Mouse (Mus musculus) gastrocnemius, adult 2 months (tissue): Measurements from ENCODE around the gene Bmp5. TPM values are rescaled to one million over a fixed set of nuclear protein-coding genes. Genes with fewer than 3 reads are reported as not detected.
"Not testable (repeated sequence)": the region's sequence is repeated elsewhere in the genome, so short reads cannot be mapped to it uniquely, and the experiment has no call there.

Source experiments
- DNase-seq: peaks from one replicate; pipeline ENCODE4 v3.0.0; 2022
- H3K27ac ChIP-seq: fragments of 200-600 bp; 2 replicates; pipeline ENCODE4 v1.8.1; 2022; ENCODE audit warnings: mild to moderate bottlenecking
- H3K4me3 ChIP-seq: fragments of 200-600 bp; 2 replicates; pipeline ENCODE4 v1.8.1; 2022; ENCODE audit warnings: mild to moderate bottlenecking, moderate library complexity
- CTCF ChIP-seq: fragments of 200-600 bp; IDR thresholded peaks from 2 replicates; pipeline ENCODE4 v1.8.1; 2022; ENCODE audit warnings: antibody characterized with exemption, mild to moderate bottlenecking, moderate library complexity
- intact Hi-C: fragments of 180-260 bp; cut with DNase I; formaldehyde crosslinking; loops from one replicate; pipeline ENCODE4 v1.15.1; 2025
- total RNA-seq, 2 experiments: library from RNA; stranded (reverse); gene quantifications; 2 replicates each; pipeline ENCODE4 v1.2.3; 2021

Gene Bmp5
- total RNA-seq, 2 experiments from 2014 or later, result 1.6 to 3.3 TPM

DNA sequence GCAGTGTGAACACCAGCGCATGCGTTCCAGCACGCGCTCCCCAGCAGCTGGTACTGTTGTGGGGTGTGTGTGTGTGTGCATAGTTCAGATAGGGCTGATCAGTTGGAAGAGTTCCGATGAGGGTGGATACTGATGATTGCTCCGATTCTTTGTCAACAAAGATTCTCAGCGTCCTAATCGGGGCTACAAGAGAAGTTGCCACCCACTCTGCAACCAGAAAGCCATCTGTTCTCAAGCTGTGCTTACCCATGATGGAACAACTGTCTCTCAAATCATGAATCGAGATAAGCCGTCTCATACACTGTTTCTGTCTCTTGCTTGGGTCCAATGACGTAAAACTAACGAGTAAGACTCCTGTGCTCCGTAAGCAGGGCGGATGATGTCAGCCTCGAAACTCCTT lies 12.0 kb downstream of the Bmp5 start:
- DNase-seq, result no peak
- Histone ChIP-seq H3K27ac (no peak overlapping the region), H3K4me3 (no peak overlapping the region)
- no peak for TF ChIP-seq CTCF
- intact Hi-C loops, result no loop called here

- intact Hi-C loops, result no loop called here
- Histone ChIP-seq H3K4me3 (no peak overlapping the region), H3K27ac (no peak overlapping the region)
- no peak for TF ChIP-seq CTCF
- no peak for DNase-seq
Observed at GRCm38 (mm10) chr9:75789879-75790428, 14.8 kb downstream of the Bmp5 start.

DNA sequence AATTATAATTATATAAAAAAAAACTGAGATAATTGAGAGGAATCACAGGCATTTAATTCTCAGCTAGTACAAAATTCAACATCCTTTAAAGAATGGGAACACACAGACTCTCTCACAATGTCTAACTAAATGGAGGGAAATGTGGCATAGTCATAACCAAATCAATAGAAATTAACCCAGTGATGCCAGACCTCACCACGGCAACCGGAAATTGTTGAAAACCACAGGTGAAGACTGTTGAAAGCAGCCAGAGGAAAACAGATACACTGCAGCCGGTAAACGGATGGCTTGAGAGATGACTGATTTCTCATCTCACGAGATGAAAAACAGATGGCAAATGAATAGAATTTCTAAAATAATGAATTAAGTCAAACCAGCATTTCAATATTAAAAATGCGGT lies 29.8 kb downstream of the Bmp5 start:
- no peak overlapping the region for H3K4me3 ChIP-seq
- TF ChIP-seq CTCF, result no peak
- intact Hi-C loops, result no loop called here
- no peak for DNase-seq
- H3K27ac ChIP-seq, result no peak overlapping the region

DNA sequence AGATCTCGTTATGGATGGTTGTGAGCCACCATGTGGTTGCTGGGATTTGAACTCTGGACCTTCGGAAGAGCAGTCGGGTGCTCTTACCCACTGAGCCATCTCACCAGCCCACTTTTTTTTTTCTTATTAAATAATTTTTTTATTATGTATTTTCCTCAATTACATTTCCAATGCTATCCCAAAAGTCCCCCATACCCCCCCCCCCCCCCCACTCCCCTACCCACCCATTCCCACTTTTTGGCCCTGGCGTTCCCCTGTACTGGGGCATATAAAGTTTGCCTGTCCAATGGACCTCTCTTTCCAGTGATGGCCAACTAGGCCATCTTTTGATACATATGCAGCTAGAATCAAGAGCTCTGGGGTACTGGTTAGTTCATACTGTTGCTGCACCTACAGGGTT lies 33.0 kb downstream of the Bmp5 start:
- DNase-seq, intact Hi-C loops, H3K4me3 ChIP-seq, H3K27ac ChIP-seq: not testable (repeated sequence)

GRCm38 (mm10) chr9:75808659-75809058 lies 33.5 kb downstream of the Bmp5 start:
- no peak for TF ChIP-seq CTCF
- DNase-seq, result no peak
- no peak overlapping the region for H3K4me3 ChIP-seq
- H3K27ac ChIP-seq, result no peak overlapping the region
- intact Hi-C loops, result no loop called here

DNA sequence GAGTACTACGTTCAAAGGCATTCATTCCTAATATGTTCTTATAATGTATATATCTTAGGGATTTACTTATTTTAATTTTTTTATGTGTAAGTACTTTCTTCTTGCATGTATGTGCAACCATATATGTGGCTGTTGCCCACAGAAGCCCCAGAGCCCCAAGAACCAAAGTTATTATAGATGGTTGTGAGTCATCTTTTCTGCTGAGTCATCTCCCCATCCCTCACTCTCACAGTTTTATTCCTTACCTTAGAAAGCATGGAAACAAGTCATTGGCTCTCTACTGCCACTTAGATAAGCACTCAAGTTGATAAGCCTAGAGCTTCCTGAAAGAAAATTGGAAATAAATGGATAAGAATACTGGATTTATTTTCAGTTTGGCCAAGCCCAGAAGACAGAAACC lies 40.0 kb downstream of the Bmp5 start:
- intact Hi-C loops, result no loop called here
- no peak for TF ChIP-seq CTCF
- DNase-seq, result no peak
- H3K27ac ChIP-seq, result no peak overlapping the region
- H3K4me3 ChIP-seq, result no peak overlapping the region

- no peak for DNase-seq
- intact Hi-C loops, result no loop called here
- Histone ChIP-seq H3K4me3 (no peak overlapping the region), H3K27ac (no peak overlapping the region)
- no peak for TF ChIP-seq CTCF
Observed at GRCm38 (mm10) chr9:75818400-75818799, 43.2 kb downstream of the Bmp5 start.

DNA sequence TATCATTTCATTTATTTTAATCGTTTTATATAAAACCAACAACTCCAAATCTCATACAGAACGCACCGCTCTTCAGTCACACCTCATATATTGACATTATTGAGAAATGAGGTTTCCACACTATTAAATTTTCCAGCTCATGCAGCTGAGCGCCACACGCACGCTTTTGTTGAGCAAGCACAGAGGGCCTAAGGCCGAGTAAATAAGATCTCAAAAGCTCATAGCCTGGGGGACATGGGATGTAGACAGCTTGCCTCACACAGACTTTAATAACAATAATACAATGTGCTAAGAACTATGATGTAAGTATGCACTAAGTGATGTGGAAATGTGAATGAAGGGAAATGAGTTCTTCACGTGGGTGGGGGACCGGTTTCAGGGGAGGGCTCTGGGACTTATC lies 57.3 kb downstream of the Bmp5 start:
- no peak for TF ChIP-seq CTCF
- intact Hi-C loops, result no loop called here

GRCm38 (mm10) chr9:75833189-75833732 lies 58.1 kb downstream of the Bmp5 start:
- DNase-seq, result no peak
- Histone ChIP-seq H3K27ac (no peak overlapping the region), H3K4me3 (no peak overlapping the region)
- intact Hi-C loops, result no loop called here
- TF ChIP-seq CTCF, result no peak

More for the DNA sequence above, 57.3 kb downstream of the Bmp5 start:
- no peak for DNase-seq
- no peak overlapping the region for H3K4me3 ChIP-seq
- no peak overlapping the region for H3K27ac ChIP-seq

DNA sequence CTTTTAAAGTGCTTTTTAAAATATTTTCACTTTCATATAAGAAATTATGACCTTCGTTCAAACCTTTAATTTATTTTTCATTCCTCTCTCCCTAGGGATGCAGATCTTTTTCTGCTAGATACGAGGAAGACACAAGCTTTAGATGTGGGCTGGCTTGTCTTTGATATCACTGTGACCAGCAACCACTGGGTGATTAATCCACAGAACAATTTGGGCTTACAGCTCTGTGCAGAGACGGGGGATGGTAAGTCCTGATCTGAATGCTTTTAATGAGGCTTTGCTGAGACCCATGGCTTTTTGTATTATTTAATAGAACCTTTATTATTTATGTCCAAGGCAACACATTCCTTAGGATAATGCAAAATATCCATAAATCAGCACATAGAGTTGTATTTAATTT lies 64.3 kb downstream of the Bmp5 start:
- no peak for TF ChIP-seq CTCF
- intact Hi-C loops, result no loop called here
- Histone ChIP-seq H3K27ac (peak overlapping the region; percentile 21; the same call in 1 of the 2 replicates), H3K4me3 (no peak overlapping the region)
- no peak for DNase-seq

DNA sequence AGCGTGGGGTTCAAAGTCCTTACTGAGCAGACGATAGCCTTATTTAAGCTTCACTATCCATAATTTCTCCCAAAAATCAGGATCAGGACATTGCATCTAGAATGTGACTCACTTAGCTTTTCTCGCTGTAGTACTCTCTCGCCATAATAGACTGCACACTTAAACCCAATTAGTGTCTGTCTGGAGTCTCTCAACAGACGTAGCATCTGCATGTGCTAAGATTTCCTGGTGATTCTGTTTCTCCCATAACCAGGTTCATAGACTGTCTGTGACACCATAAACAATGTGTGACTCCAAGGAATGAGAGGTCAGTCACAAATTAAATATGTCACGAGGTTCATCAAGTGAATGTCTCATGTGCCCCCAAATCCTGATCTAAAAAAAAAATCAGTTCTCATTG lies 65.7 kb downstream of the Bmp5 start:
- TF ChIP-seq CTCF, result no peak
- Histone ChIP-seq H3K4me3 (no peak overlapping the region), H3K27ac (no peak overlapping the region)
- intact Hi-C loops, result no loop called here
- DNase-seq, result no peak

DNA sequence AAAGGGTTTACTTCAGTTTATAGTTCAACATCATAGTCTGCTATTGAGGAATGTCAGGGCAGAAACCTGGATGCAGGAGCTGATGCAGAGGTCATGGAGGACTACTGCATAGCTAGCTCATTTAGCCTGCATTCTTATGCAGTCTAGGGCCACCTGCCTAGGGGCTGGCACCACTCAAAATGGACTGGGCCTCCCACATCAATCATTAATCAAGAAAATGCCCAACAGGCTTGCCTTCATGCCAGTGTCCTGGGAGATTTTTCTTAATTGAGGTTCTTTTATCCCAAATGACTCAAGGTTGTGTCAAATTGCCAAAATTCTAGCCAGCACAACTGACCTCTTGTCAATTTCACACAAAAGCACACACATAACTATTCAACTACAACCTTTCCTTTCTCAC lies 70.8 kb downstream of the Bmp5 start:
- TF ChIP-seq CTCF, result no peak
- Histone ChIP-seq H3K27ac (no peak overlapping the region), H3K4me3 (no peak overlapping the region)
- intact Hi-C loops, result no loop called here
- no peak for DNase-seq

GRCm38 (mm10) chr9:75850670-75851228 lies 75.6 kb downstream of the Bmp5 start:
- no peak for DNase-seq
- no peak for TF ChIP-seq CTCF
- intact Hi-C loops, result no loop called here
- Histone ChIP-seq H3K27ac (no peak overlapping the region), H3K4me3 (no peak overlapping the region)

- Histone ChIP-seq H3K4me3 (no peak overlapping the region), H3K27ac (peak overlapping the region; percentile 66)
- intact Hi-C loops, result no loop called here
- TF ChIP-seq CTCF, result no peak
- no peak for DNase-seq
Observed at GRCm38 (mm10) chr9:75858161-75858560, 83.0 kb downstream of the Bmp5 start.
